Mouse (Mus musculus): ENCODE results near the gene Terb1. TPM values are rescaled to one million over a fixed set of nuclear protein-coding genes. Genes with fewer than 3 reads are reported as not detected.
A peak's percentile ranks its signal among the peaks of the same experiment; 100 is the strongest.

Gene Terb1
- total and polyA plus RNA-seq, 2 experiments from 2014 or later, result 0.60 to 0.84 TPM

GRCm38 (mm10) chr8:104443125-104443679 lies 66.5 kb downstream of the Terb1 start:
- peak overlapping the region; percentile 90; the same call in 1 of the 2 replicates for H3K27ac ChIP-seq
- TF ChIP-seq CTCF (IDR thresholded peaks at IDR 0.05; ENCODE audit: low read depth), result no peak
- H3K9me3 ChIP-seq (ENCODE audit: low read length), result no peaks in the 10 kb centered on the region
- no peaks in the 10 kb centered on the region for H3K27me3 ChIP-seq (ENCODE audit: insufficient read depth, low read length)
- ATAC-seq, result peak; percentile 18
- H3K4me1 ChIP-seq (ENCODE audit: insufficient read depth, low read length), result peaks cover 14% of the 10 kb centered on the region
- peak overlapping the region; percentile 86 for H3K4me2 ChIP-seq (ENCODE audit: low read depth, low read length)
- peak overlapping the region; percentile 95 for H3K4me3 ChIP-seq (ENCODE audit: low read length)
- WGBS, result 65% methylated on average over 7 of the region's 7 CpGs
- H3K36me3 ChIP-seq (ENCODE audit: insufficient read depth, low read length), result peaks cover 25% of the 10 kb centered on the region
- DNase-seq (ENCODE audit: low spot score), result no peak
- peak overlapping the region; percentile 95; the same call in 1 of the 2 replicates for H3K9ac ChIP-seq (replicated peaks; ENCODE audit: low read length)

DNA sequence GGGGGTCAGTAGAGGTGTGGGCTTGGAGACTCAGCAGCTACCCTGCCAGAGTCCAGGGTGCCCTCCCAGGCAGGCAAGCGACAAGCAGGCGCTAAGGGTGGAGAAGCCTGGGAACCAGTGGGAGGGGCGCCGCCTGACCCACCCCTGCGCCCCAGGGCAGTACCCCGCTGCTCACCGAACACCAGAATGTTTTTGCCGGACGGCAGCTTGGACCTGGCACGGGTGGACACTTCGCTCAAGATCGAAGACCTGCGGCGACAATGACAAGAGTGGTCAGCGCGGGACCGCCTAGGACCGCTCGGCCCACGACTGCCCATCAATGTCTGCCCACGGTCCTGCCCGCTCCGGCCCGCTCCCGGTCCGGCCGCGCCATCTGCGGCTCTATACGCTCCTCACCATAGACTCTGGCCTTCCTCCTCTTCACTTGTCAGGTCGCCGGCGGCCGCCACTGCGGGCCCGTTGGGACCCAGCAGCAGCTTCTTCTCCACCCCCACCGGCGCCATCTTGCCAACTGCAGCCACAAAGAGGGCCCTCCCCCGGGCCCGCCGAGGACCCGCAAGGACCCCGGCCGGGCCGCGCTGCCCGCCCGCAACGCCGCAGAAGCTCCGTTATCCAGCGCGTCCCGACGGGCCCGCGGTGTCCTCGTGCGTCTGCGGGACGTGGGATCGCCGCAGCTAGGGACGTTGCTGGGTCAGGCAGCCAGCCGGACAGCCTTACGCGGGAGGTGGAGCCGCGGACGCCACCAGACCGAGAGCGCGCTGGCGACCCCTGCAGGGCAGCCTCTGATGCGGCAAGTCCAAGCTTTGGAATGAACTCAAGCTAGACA lies 67.2 kb downstream of the Terb1 start, which contains the start of gene Dync1li2:
TSS of gene Dync1li2 (minus strand) at position 749 of the 826 bp plus-strand sequence.
- Histone ChIP-seq H3K4me2 (ENCODE audit: low read depth, low read length) (peak within 1 kb of the TSS; percentile 86), H3K9ac (replicated peaks; ENCODE audit: low read length) (peak within 1 kb of the TSS; percentile 95), H3K36me3 (ENCODE audit: insufficient read depth, low read length) (peaks cover 28% of the 10 kb centered on the region), H3K9me3 (ENCODE audit: low read length) (no peaks in the 10 kb centered on the region), H3K27ac (peak within 1 kb of the TSS; percentile 90), H3K4me3 (ENCODE audit: low read length) (peak within 1 kb of the TSS; percentile 95), H3K27me3 (ENCODE audit: insufficient read depth, low read length) (no peaks in the 10 kb centered on the region), H3K4me1 (ENCODE audit: insufficient read depth, low read length) (peaks cover 14% of the 10 kb centered on the region)
- under 1% methylated on average over 73 of the region's 75 CpGs for WGBS
- ATAC-seq, result peak; percentile 91
- TF ChIP-seq CTCF (IDR thresholded peaks at IDR 0.05; ENCODE audit: low read depth), result peak; percentile 81
- DNase-seq (ENCODE audit: low spot score), result peak; percentile 94

GRCm38 (mm10) chr8:104441613-104442012 lies 68.1 kb downstream of the Terb1 start:
- TF ChIP-seq CTCF (IDR thresholded peaks at IDR 0.05; ENCODE audit: low read depth), result no peak
- peak overlapping the region; percentile 95 for H3K9ac ChIP-seq (replicated peaks; ENCODE audit: low read length)
- H3K4me1 ChIP-seq (ENCODE audit: insufficient read depth, low read length), result peaks cover 14% of the 10 kb centered on the region
- H3K4me3 ChIP-seq (ENCODE audit: low read length), result peak overlapping the region; percentile 95
- WGBS, result 41% methylated on average over 7 of the region's 7 CpGs
- no peaks in the 10 kb centered on the region for H3K9me3 ChIP-seq (ENCODE audit: low read length)
- H3K4me2 ChIP-seq (ENCODE audit: low read depth, low read length), result peak overlapping the region; percentile 86
- H3K27me3 ChIP-seq (ENCODE audit: insufficient read depth, low read length), result no peaks in the 10 kb centered on the region
- ATAC-seq (no peak), DNase-seq (ENCODE audit: low spot score) (peak; percentile 16)
- peak overlapping the region; percentile 90; the same call in 1 of the 2 replicates for H3K27ac ChIP-seq
- H3K36me3 ChIP-seq (ENCODE audit: insufficient read depth, low read length), result peaks cover 37% of the 10 kb centered on the region

DNA sequence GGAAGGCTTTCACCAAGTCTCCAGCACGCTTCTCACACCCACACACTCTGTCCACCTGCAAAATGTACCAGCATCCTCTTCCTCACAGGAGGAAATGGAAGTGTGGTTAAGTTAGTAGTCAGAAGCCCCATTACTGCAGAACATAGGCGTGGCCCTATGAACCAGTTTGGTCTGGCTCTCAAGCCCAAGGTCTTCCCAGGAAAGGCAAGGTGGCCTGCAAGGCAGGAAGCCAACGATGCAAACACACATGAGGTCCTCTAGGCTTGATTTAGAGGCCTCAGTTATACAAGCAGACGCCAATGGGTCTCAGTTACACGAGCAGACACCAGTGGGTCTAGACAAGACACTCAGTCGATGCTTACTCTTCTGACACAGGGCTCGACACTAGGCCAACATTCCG lies 70.2 kb downstream of the Terb1 start:
- H3K27ac ChIP-seq, result no peak overlapping the region
- WGBS, result 97% methylated on average over 8 of the region's 8 CpGs
- peaks cover 44% of the 10 kb centered on the region for H3K36me3 ChIP-seq (ENCODE audit: insufficient read depth, low read length)
- TF ChIP-seq CTCF (IDR thresholded peaks at IDR 0.05; ENCODE audit: low read depth), result no peak
- H3K4me1 ChIP-seq (ENCODE audit: insufficient read depth, low read length), result peaks cover 20% of the 10 kb centered on the region
- no peak overlapping the region for H3K4me2 ChIP-seq (ENCODE audit: low read depth, low read length)
- H3K27me3 ChIP-seq (ENCODE audit: insufficient read depth, low read length), result no peaks in the 10 kb centered on the region
- no peaks in the 10 kb centered on the region for H3K9me3 ChIP-seq (ENCODE audit: low read length)
- no peak overlapping the region for H3K9ac ChIP-seq (replicated peaks; ENCODE audit: low read length)
- ATAC-seq (no peak), DNase-seq (ENCODE audit: low spot score) (no peak)
- H3K4me3 ChIP-seq (ENCODE audit: low read length), result no peak overlapping the region

DNA sequence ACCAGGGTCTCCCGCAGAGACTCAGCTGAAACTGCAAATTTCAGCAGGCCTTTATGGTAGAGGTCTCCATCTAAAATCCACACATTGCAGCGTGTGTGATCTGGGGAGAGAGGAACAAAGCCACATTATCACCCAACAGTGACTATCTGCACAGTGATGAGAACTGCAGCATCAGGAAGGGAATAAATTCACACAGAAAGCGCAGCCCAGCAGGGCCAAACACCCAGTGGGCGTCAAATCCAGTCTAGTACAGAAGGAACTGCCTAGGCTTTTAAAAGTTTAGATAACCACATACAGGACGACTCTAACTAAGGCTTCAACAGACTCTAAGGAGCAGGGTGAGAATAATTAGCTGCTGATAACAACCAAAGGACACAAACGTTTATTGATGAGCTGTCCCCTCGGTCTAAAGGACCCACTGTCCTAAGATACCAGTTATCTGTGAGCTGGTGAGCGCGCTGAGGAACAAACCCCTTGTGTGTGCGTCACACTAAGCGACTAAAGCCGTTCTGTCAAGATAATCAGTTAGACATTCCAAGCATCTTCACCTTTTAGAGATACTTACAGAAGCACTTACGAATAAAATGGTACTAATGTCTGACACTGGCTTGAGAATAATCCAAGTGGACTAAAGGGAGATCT lies 72.1 kb downstream of the Terb1 start:
- ATAC-seq, result no peak
- H3K4me1 ChIP-seq (ENCODE audit: insufficient read depth, low read length), result peaks cover 20% of the 10 kb centered on the region
- H3K36me3 ChIP-seq (ENCODE audit: insufficient read depth, low read length), result peaks cover 50% of the 10 kb centered on the region
- no peaks in the 10 kb centered on the region for H3K27me3 ChIP-seq (ENCODE audit: insufficient read depth, low read length)
- H3K9me3 ChIP-seq (ENCODE audit: low read length), result no peaks in the 10 kb centered on the region
- no peak overlapping the region for H3K27ac ChIP-seq
- DNase-seq (ENCODE audit: low spot score), result no peak
- H3K4me2 ChIP-seq (ENCODE audit: low read depth, low read length), result no peak overlapping the region
- H3K9ac ChIP-seq (replicated peaks; ENCODE audit: low read length), result no peak overlapping the region
- no peak for TF ChIP-seq CTCF (IDR thresholded peaks at IDR 0.05; ENCODE audit: low read depth)
- H3K4me3 ChIP-seq (ENCODE audit: low read length), result no peak overlapping the region
- 92% methylated on average over 13 of the region's 13 CpGs for WGBS

DNA sequence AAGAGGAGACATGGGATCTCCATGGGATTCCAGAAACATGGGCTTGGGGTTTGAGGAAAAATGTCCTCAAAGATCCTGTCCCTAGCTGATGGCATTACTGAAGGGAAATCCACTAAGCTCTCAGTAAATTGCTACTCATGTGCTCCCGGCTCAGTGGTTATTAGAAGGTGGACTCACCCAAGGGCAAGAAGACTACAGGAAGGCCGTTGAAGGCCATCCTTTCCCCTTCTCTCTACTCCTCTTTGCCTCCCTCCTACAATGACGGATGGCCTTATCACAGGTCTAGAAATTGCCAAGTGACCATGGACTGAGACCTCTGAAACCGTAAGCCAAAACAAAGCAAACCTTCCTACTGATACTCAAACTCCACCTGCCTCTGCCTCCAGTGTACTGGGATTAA lies 73.1 kb downstream of the Terb1 start:
- H3K36me3 ChIP-seq (ENCODE audit: insufficient read depth, low read length), result peaks cover 57% of the 10 kb centered on the region
- peaks cover 16% of the 10 kb centered on the region for H3K4me1 ChIP-seq (ENCODE audit: insufficient read depth, low read length)
- no peak overlapping the region for H3K9ac ChIP-seq (replicated peaks; ENCODE audit: low read length)
- H3K4me3 ChIP-seq (ENCODE audit: low read length), result no peak overlapping the region
- no peak for TF ChIP-seq CTCF (IDR thresholded peaks at IDR 0.05; ENCODE audit: low read depth)
- no peak for ATAC-seq
- 87% methylated on average over 4 of the region's 4 CpGs for WGBS
- no peaks in the 10 kb centered on the region for H3K27me3 ChIP-seq (ENCODE audit: insufficient read depth, low read length)
- no peak for DNase-seq (ENCODE audit: low spot score)
- no peak overlapping the region for H3K4me2 ChIP-seq (ENCODE audit: low read depth, low read length)
- no peaks in the 10 kb centered on the region for H3K9me3 ChIP-seq (ENCODE audit: low read length)
- peak overlapping the region; percentile 71 for H3K27ac ChIP-seq

Data from hindbrain, postnatal 0 days (tissue).